Mouse (Mus musculus) limb, embryonic 10.5 days (tissue): ENCODE data around the gene Hoxa10. TPM values are rescaled to one million over a fixed set of nuclear protein-coding genes. Genes with fewer than 3 reads are reported as not detected.

Experiments
- DNase-seq: peaks from one replicate; pipeline ENCODE4 v3.0.0-alpha.2; 2017; ENCODE audit warnings: low spot score
- H3K27ac ChIP-seq: fragments of 300-500 bp; sonication (generic); 2 replicates; pipeline ENCODE4 v1.5.1; 2016; ENCODE audit warnings: mild to moderate bottlenecking
- H3K27me3 ChIP-seq: fragments of 300-500 bp; sonication (generic); 2 replicates; pipeline ENCODE4 v1.6.1; 2016; ENCODE audit warnings: low read depth, mild to moderate bottlenecking; ENCODE audit not compliant: poor library complexity, severe bottlenecking
- H3K36me3 ChIP-seq: fragments of 300-500 bp; sonication (generic); 2 replicates; pipeline ENCODE4 v1.6.1; 2016; ENCODE audit warnings: mild to moderate bottlenecking, moderate library complexity
- H3K4me1 ChIP-seq: fragments of 300-500 bp; sonication (generic); 2 replicates; pipeline ENCODE4 v1.6.1; 2016
- H3K4me3 ChIP-seq: fragments of 300-500 bp; sonication (generic); 2 replicates; pipeline ENCODE4 v1.5.1; 2016; ENCODE audit warnings: mild to moderate bottlenecking, moderate library complexity
- H3K9me3 ChIP-seq: fragments of 300-500 bp; sonication (generic); replicated peaks from 2 replicates; pipeline ENCODE4 v1.6.1; 2016; ENCODE audit warnings: mild to moderate bottlenecking
- WGBS: fragments of 180-500 bp; shearing (Covaris S2); methylation state at CpG from one replicate; pipeline ENCODE4 v1.1.7; 2016; 5-methylcytosine and 5-hydroxymethylcytosine counted together
- polyA plus RNA-seq: library from polyadenylated mRNA; unstranded; fragments of >200 nt; fragmentation: Nextera tagmentation; extraction: Ambion mirVana; gene quantifications from 2 replicates; pipeline ENCODE4 v1.2.1, GENCODE M21; 2016

Hoxa10 gene
- polyA plus RNA-seq, 1 experiment from 2014 or later, result 195 TPM

- no peak overlapping the region for H3K4me3 ChIP-seq
- under 1% methylated on average over 3 of the region's 3 CpGs for WGBS
- H3K9me3 ChIP-seq, result no peaks in the 10 kb centered on the region
- no peak overlapping the region for H3K27ac ChIP-seq
- no peaks in the 10 kb centered on the region for H3K36me3 ChIP-seq
- H3K27me3 ChIP-seq, result peaks cover 99% of the 10 kb centered on the region
- DNase-seq, result peak; percentile 40
- H3K4me1 ChIP-seq, result peaks cover 44% of the 10 kb centered on the region
These were observed 28.1 kb upstream of the Hoxa10 start for GRCm38 (mm10) chr6:52268756-52269155.

DNA sequence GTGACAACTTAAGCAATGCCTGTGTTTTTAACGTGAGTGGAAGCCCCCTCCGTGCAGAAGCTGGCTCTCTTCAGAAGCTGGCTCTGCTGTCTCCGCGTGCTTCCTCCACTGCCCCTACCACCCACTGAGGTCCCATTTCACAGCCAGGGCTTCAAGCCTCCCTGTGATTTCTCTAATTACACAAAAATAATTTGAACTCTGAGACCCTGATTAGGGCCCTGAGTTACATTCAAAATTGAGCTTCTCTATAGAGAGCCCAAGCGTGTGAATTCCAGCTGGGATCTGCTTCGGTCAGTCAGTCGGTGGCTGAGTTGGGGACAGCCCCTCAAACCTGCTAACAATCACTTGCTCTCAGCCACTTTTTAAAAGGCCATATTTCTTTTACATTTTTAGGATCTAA, 27.7 kb upstream of the Hoxa10 start:
- Histone ChIP-seq H3K4me1 (peaks cover 40% of the 10 kb centered on the region), H3K27me3 (peaks cover 99% of the 10 kb centered on the region), H3K27ac (no peak overlapping the region), H3K9me3 (no peaks in the 10 kb centered on the region), H3K4me3 (no peak overlapping the region), H3K36me3 (no peaks in the 10 kb centered on the region)
- DNase-seq, result peak; percentile 41
- WGBS, result under 1% methylated on average over 7 of the region's 7 CpGs

GRCm38 (mm10) chr6:52267691-52268090, 27.0 kb upstream of the Hoxa10 start:
- no peak overlapping the region for H3K27ac ChIP-seq
- no peaks in the 10 kb centered on the region for H3K9me3 ChIP-seq
- peaks cover 99% of the 10 kb centered on the region for H3K27me3 ChIP-seq
- peaks cover 40% of the 10 kb centered on the region for H3K4me1 ChIP-seq
- DNase-seq, result no peak
- no peaks in the 10 kb centered on the region for H3K36me3 ChIP-seq
- WGBS, result 7% methylated on average over 3 of the region's 3 CpGs
- no peak overlapping the region for H3K4me3 ChIP-seq

DNA sequence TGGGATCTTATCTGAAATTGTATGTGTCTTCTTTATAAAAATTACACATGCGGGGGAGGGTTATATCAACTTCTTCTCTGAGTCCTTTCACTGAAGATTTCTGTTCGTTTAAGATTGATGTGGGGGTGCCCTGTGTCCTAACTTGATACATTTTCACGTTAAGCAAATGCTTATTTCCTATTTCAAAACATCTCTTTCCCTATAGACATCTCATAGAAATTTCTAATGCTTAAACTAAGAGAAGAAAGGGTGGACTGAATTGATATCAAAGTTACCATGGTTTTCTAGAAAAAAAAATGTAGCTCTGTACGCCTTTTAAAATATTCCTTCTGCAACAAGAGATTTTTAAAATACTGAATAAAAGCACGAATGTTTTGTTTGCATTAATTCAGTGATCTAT, 26.6 kb upstream of the Hoxa10 start:
- WGBS, result 21% methylated on average over 5 of the region's 5 CpGs
- Histone ChIP-seq H3K27ac (no peak overlapping the region), H3K4me1 (peaks cover 42% of the 10 kb centered on the region), H3K27me3 (peaks cover 99% of the 10 kb centered on the region), H3K9me3 (no peaks in the 10 kb centered on the region), H3K36me3 (no peaks in the 10 kb centered on the region), H3K4me3 (no peak overlapping the region)
- DNase-seq, result no peak

GRCm38 (mm10) chr6:52266666-52266985, 26.0 kb upstream of the Hoxa10 start:
- Histone ChIP-seq H3K4me1 (peaks cover 47% of the 10 kb centered on the region), H3K27me3 (peaks cover 100% of the 10 kb centered on the region), H3K27ac (peak overlapping the region; percentile 85; the same call in 1 of the 2 replicates), H3K4me3 (peak overlapping the region; percentile 53), H3K36me3 (no peaks in the 10 kb centered on the region), H3K9me3 (no peaks in the 10 kb centered on the region)
- DNase-seq, result no peak
- WGBS, result 2% methylated on average over 9 of the region's 9 CpGs

- peak; percentile 69 for DNase-seq
- no peaks in the 10 kb centered on the region for H3K9me3 ChIP-seq
- H3K4me3 ChIP-seq, result peak overlapping the region; percentile 53
- under 1% methylated on average over 19 of the region's 19 CpGs for WGBS
- no peaks in the 10 kb centered on the region for H3K36me3 ChIP-seq
- H3K27ac ChIP-seq, result peak overlapping the region; percentile 85
- H3K4me1 ChIP-seq, result peaks cover 50% of the 10 kb centered on the region
- peaks cover 100% of the 10 kb centered on the region for H3K27me3 ChIP-seq
These were observed 25.4 kb upstream of the Hoxa10 start for GRCm38 (mm10) chr6:52265913-52266665.

DNA sequence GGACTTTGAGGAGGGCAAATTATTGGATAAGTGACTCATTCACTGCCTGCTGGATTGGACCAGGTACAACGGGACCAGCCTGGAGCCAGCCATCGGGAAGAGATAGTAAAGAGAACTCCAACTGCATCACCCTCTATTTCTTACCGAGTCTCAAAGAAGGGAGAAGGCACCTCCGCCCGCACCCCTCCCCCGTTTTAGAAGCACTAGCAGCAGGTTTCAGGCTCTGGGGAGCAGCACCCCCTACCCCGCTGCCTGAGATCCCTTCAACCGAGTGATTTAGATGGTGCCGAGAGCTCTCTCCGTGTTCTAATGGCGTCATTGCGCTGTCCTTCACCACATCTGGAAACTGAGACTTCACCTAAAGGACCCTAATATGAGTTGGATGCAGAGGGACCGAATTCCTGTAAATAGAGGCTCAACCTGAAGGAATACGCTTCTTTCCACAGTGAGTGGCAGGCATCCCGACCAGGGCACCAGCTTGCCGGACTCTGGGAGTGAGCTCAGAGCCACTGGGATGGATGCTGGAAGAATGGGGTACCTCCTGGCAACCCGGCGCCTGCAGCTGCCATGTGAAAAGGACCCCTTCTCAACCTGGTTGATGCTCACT, 24.8 kb upstream of the Hoxa10 start:
- Histone ChIP-seq H3K4me3 (peak overlapping the region; percentile 53), H3K36me3 (no peaks in the 10 kb centered on the region), H3K27me3 (peaks cover 100% of the 10 kb centered on the region), H3K4me1 (peaks cover 51% of the 10 kb centered on the region), H3K9me3 (no peaks in the 10 kb centered on the region), H3K27ac (peak overlapping the region; percentile 85)
- no peak for DNase-seq
- WGBS, result 1% methylated on average over 18 of the region's 18 CpGs

DNA sequence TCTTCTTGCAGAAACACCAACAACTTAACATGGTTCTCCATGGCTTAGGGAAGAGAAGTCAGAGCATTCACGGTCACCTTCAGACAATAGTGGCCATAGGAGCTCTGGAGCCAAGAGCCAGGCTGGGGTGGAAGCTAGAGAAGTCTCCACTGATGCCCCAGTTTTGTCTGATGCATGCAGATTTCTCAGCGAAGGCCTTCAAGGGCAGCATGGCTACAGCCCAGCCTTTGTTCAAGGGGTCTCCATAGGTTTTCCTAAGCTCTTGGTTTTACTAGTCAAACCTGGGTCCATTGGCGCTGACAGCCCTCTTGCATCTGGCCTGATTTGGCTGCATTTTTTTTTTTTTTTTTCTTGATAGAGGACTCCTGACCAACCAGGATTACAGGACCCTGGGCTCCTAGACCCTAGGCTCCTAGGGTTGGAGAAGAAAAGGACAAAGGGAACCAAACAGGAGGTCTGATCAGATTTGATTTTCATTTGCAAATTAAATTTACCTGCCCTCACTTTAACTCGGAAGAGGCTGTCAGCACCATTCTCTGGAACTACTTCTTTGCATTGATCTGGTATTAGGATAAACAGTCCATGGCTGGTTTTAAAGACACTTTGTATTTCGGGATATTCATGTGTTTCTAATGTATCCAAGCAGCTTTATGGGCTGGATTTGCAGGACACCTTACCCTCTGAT, 23.6 kb upstream of the Hoxa10 start:
- H3K4me3 ChIP-seq, result peak overlapping the region; percentile 53
- peaks cover 98% of the 10 kb centered on the region for H3K27me3 ChIP-seq
- H3K27ac ChIP-seq, result peak overlapping the region; percentile 85; the same call in 1 of the 2 replicates
- 2% methylated on average over 5 of the region's 5 CpGs for WGBS
- H3K9me3 ChIP-seq, result no peaks in the 10 kb centered on the region
- H3K4me1 ChIP-seq, result peaks cover 53% of the 10 kb centered on the region
- no peaks in the 10 kb centered on the region for H3K36me3 ChIP-seq
- peak; percentile 55 for DNase-seq

- H3K4me3 ChIP-seq, result peak overlapping the region; percentile 53
- DNase-seq, result no peak
- peak overlapping the region; percentile 85 for H3K27ac ChIP-seq
These were observed 22.6 kb upstream of the Hoxa10 start for GRCm38 (mm10) chr6:52263321-52263585.

GRCm38 (mm10) chr6:52262463-52263320, 22.0 kb upstream of the Hoxa10 start:
- no peaks in the 10 kb centered on the region for H3K9me3 ChIP-seq
- peak overlapping the region; percentile 53 for H3K4me3 ChIP-seq
- WGBS, result under 1% methylated on average over 24 of the region's 24 CpGs
- peaks cover 42% of the 10 kb centered on the region for H3K4me1 ChIP-seq
- H3K27ac ChIP-seq, result peak overlapping the region; percentile 85
- peaks cover 96% of the 10 kb centered on the region for H3K27me3 ChIP-seq
- no peaks in the 10 kb centered on the region for H3K36me3 ChIP-seq
- DNase-seq, result peak; percentile 63

More at GRCm38 (mm10) chr6:52263321-52263585, 22.6 kb upstream of the Hoxa10 start:
- H3K9me3 ChIP-seq, result no peaks in the 10 kb centered on the region
- H3K36me3 ChIP-seq, result no peaks in the 10 kb centered on the region
- peaks cover 98% of the 10 kb centered on the region for H3K27me3 ChIP-seq
- 2% methylated on average over 6 of the region's 6 CpGs for WGBS
- H3K4me1 ChIP-seq, result peaks cover 46% of the 10 kb centered on the region

- H3K27me3 ChIP-seq, result peaks cover 88% of the 10 kb centered on the region
- H3K9me3 ChIP-seq, result no peaks in the 10 kb centered on the region
- WGBS, result 3% methylated on average over 9 of the region's 9 CpGs
- peak overlapping the region; percentile 85 for H3K27ac ChIP-seq
- peaks cover 42% of the 10 kb centered on the region for H3K4me1 ChIP-seq
- no peaks in the 10 kb centered on the region for H3K36me3 ChIP-seq
- H3K4me3 ChIP-seq, result peak overlapping the region; percentile 53
- DNase-seq, result peak; percentile 71
These were observed 21.3 kb upstream of the Hoxa10 start for GRCm38 (mm10) chr6:52261751-52262462.
